Mouse (Mus musculus) stomach, postnatal 0 days (tissue): ENCODE results near the gene Kdelc1.

Experiments
- CTCF ChIP-seq: IDR thresholded peaks from 2 replicates; pipeline ENCODE4 v1.5.1; 2016; ENCODE audit warnings: antibody characterized with exemption, low read depth, mild to moderate bottlenecking, moderate library complexity
- EP300 ChIP-seq: optimal IDR thresholded peaks from 2 replicates; pipeline ENCODE3; 2016; ENCODE audit warnings: antibody characterized with exemption

DNA sequence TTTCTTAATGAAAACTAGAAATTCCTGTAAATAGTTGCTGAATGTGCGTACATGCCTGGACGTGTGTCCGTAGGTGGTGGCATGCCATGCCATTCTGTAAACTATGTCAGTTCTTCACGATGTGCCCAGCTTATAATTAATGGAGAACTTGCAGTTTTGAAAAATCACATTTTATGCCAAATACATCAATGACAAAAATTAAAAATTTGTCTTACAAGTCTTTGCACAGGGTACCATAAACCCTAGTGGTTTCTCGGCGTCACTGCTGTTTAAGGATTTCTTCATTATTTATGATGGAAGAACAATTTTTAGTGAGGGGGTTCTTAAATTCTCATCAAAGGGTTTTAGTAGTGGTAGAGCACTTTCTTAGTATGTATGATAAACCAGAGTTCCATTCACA, 30.1 kb upstream of the Kdelc1 start:
- TF ChIP-seq CTCF (peak; percentile 45), EP300 (no peak)
